Mouse (Mus musculus) lung, adult 18-20 months (tissue): Measurements from ENCODE around the gene Chmp2b.

ENCODE experiments used
- DNase-seq, 2 experiments: peaks; one replicate each; pipeline ENCODE4 v3.0.0; 2022; ENCODE audit warnings: mixed read lengths in 2 of 2

The Chmp2b gene

GRCm38 (mm10) chr16:65561963-65562863 lies at the start of gene Chmp2b:
Chmp2b (minus strand) TSS chr16:65562726.
- DNase-seq: peak; percentile 84 to 88

GRCm38 (mm10) chr16:65611678-65612077 lies 49.2 kb upstream of the Chmp2b start:
- no peak for DNase-seq

GRCm38 (mm10) chr16:65600798-65601197 lies 38.3 kb upstream of the Chmp2b start:
- no peak for DNase-seq

GRCm38 (mm10) chr16:65586111-65586865 lies 23.8 kb upstream of the Chmp2b start:
- DNase-seq: no peak

GRCm38 (mm10) chr16:65585699-65586098 lies 23.2 kb upstream of the Chmp2b start:
- no peak for DNase-seq

GRCm38 (mm10) chr16:65577298-65578029 lies 14.9 kb upstream of the Chmp2b start:
- no peak for DNase-seq

- DNase-seq: no peak
Observed at GRCm38 (mm10) chr16:65568853-65569252, 6.3 kb upstream of the Chmp2b start.

GRCm38 (mm10) chr16:65564951-65565350 lies 2.4 kb upstream of the Chmp2b start:
- no peak for DNase-seq

- no peak for DNase-seq
Observed at GRCm38 (mm10) chr16:65564306-65564705, 1.8 kb upstream of the Chmp2b start.

GRCm38 (mm10) chr16:65562864-65563206 lies 309 bp upstream of the Chmp2b start:
- no peak for DNase-seq

- DNase-seq: no peak
Observed at GRCm38 (mm10) chr16:65560996-65561962, 1.2 kb downstream of the Chmp2b start.

GRCm38 (mm10) chr16:65559591-65559990 lies 2.9 kb downstream of the Chmp2b start:
- peak; percentile 42 to 65 for DNase-seq

GRCm38 (mm10) chr16:65557369-65557768 lies 5.2 kb downstream of the Chmp2b start:
- DNase-seq: no peak

- no peak for DNase-seq
Observed at GRCm38 (mm10) chr16:65554267-65554666, 8.3 kb downstream of the Chmp2b start.

GRCm38 (mm10) chr16:65550814-65551213 lies 11.7 kb downstream of the Chmp2b start:
- no peak for DNase-seq

- no peak for DNase-seq
Observed at GRCm38 (mm10) chr16:65548960-65549359, 13.6 kb downstream of the Chmp2b start.

- no peak for DNase-seq
Observed at GRCm38 (mm10) chr16:65543676-65544293, 18.7 kb downstream of the Chmp2b start.

GRCm38 (mm10) chr16:65533315-65533999 lies 29.1 kb downstream of the Chmp2b start:
- peak in 1 of 2 experiments; percentile 12 for DNase-seq

- DNase-seq: no peak
Observed at GRCm38 (mm10) chr16:65531663-65532062, 30.9 kb downstream of the Chmp2b start.

- no peak for DNase-seq
Observed at GRCm38 (mm10) chr16:65529589-65529988, 32.9 kb downstream of the Chmp2b start.

- no peak for DNase-seq
Observed at GRCm38 (mm10) chr16:65526695-65527094, 35.8 kb downstream of the Chmp2b start.
